Mouse (Mus musculus) G1E (cell line): Measurements from ENCODE around the gene Gpr84.

Source experiments
- CTCF ChIP-seq: IDR thresholded peaks from 2 replicates; pipeline ENCODE4 v1.5.1; 2012; ENCODE audit warnings: low read depth, low read length, inconsistent platforms, mixed read lengths
- POLR2AphosphoS5 ChIP-seq: IDR thresholded peaks from 2 replicates; pipeline ENCODE4 v1.6.1; 2012; ENCODE audit warnings: low read depth, low read length, inconsistent platforms; ENCODE audit not compliant: insufficient replicate concordance

- no peak for TF ChIP-seq CTCF
- TF ChIP-seq POLR2AphosphoS5, result no peak
Measured at GRCm38 (mm10) chr15:103285778-103286417, 24.5 kb downstream of the Gpr84 start.
